Mouse (Mus musculus): ENCODE results near the gene Clec16a. TPM values are rescaled to one million over a fixed set of nuclear protein-coding genes. Genes with fewer than 3 reads are reported as not detected.

The Clec16a gene
- total and polyA plus RNA-seq, 3 experiments = 20.0 to 24.2 (median 20.5) TPM

DNA sequence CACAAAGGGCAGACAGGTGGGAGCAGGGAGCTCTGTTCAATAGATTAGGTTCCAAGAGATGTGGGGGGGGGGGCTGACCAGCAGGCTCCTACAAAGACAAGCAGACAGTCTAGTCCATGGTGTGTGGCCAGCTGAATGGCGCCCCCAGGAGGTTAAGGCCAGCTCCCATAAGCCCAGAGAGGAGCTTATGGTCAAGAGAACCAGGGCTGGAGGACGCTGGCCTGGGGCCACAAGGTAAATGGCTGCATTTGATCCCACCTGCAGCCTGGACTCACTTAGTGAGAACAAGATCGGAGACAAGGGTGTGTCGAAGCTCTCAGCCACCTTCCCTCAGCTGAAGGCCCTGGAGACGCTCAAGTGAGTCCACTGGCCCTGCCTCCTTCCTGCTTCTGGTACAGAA, 27.1 kb upstream of the Clec16a start:
- DNase-seq (ENCODE audit: extremely low read depth) = no peak
- Histone ChIP-seq H3K79me2 (replicated peaks; ENCODE audit: control insufficient read depth, extremely low read depth, insufficient read depth, poor library complexity, severe bottlenecking) (no peaks in the 10 kb centered on the region), H3K9me3 (replicated peaks; ENCODE audit: low read length) (no peaks in the 10 kb centered on the region), H3K4me3 (replicated peaks in 1 of 3; ENCODE audit: low read depth in 2 of 3, low read length in 2 of 3, poor library complexity in 1 of 3) (no peak overlapping the region), H3K27ac (ENCODE audit: insufficient read depth, low read depth) (no peak overlapping the region), H3K4me1 (ENCODE audit: control insufficient read depth in 1 of 2, insufficient read depth in 2 of 2) (peaks cover 15 to 83% of the 10 kb centered on the region in 2 experiments), H3K4me2 (ENCODE audit: insufficient read depth, low read depth, poor library complexity, severe bottlenecking) (no peak overlapping the region), H3K36me3 (replicated peaks in 1 of 2; ENCODE audit: control insufficient read depth in 1 of 2, insufficient read depth in 1 of 2, low read length in 1 of 2) (peaks cover 24 to 86% of the 10 kb centered on the region in 2 experiments), H3K27me3 (replicated peaks) (no peaks in the 10 kb centered on the region), H3K9ac (ENCODE audit: insufficient read depth, low read depth) (no peak overlapping the region)
- TF ChIP-seq SMC3 (IDR thresholded peaks at IDR 0.05; ENCODE audit: low read depth, low read length) (peak; percentile 62), ZKSCAN1 (IDR thresholded peaks at IDR 0.05; ENCODE audit: borderline replicate concordance, low read depth, low read length) (no peak), MAZ (IDR thresholded peaks at IDR 0.05; ENCODE audit: low read depth, low read length) (no peak), RAD21 (IDR thresholded peaks at IDR 0.05; ENCODE audit: low read depth, low read length) (peak; percentile 59), JUN (IDR thresholded peaks at IDR 0.05; ENCODE audit: insufficient read depth, low read depth, low read length) (no peak), CTCF (conservative IDR thresholded peaks at IDR 0.05 in 1 of 2, IDR thresholded peaks at IDR 0.05 in 1 of 2; ENCODE audit: low read depth in 2 of 2, low read length in 2 of 2) (peak in 1 of 2 experiments; percentile 65; a peak in 2 of 4 replicates)
- dilution Hi-C loops (cut with MboI; ENCODE audit: extremely low pct_ligation_motif_present, extremely low pct_unique_long_range_greater_than_20kb, low sequenced_read_pairs) = no loop called here
- in situ Hi-C loops (cut with MboI; ENCODE audit: low pct_ligation_motif_present, low pct_unique_long_range_greater_than_20kb, low sequenced_read_pairs) = loop anchor here (5.0 kb wide), 2 partner anchors 101 to 241 kb away; no protein-coding TSS in a partner anchor

DNA sequence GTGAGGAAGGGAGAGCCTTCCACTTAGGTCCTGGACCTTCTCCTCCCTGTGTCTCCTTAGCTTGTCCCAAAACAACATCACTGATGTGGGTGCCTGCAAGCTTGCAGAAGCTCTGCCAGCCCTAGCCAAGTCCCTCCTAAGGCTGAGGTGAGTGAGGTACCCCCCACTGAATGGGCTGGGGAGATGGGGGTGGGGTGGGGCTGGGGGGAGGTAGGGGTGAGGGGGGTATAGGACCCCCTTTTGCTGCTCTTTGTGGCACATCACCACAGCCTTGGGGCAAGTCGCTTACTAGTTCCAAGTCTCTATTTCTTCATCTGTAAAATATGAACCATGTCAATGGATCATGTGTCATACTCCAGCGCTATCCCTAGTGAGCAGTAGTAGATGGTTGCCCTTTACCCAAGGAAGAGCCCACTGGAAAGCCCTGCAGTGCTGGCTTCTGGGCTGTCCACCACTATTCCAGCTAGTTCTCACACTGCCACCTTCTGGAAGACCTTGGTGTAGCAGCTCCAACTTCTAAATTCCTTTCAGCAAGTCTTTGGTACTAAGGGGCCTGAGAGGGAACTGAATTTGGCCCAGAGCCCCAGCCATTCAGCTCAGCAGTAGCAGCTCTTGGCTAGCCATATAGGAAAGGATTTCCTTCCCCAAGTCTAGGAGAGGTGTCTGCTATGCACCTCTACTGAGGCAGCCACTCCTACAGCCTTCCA, 24.1 kb upstream of the Clec16a start:
- Histone ChIP-seq H3K4me1 (ENCODE audit: control insufficient read depth in 1 of 2, insufficient read depth in 2 of 2) (peaks cover 9 to 63% of the 10 kb centered on the region in 2 experiments), H3K4me2 (ENCODE audit: insufficient read depth, low read depth, poor library complexity, severe bottlenecking) (no peak overlapping the region), H3K9me3 (replicated peaks; ENCODE audit: low read length) (no peaks in the 10 kb centered on the region), H3K9ac (ENCODE audit: insufficient read depth, low read depth) (no peak overlapping the region), H3K79me2 (replicated peaks; ENCODE audit: control insufficient read depth, extremely low read depth, insufficient read depth, poor library complexity, severe bottlenecking) (no peaks in the 10 kb centered on the region), H3K36me3 (replicated peaks in 1 of 2; ENCODE audit: control insufficient read depth in 1 of 2, insufficient read depth in 1 of 2, low read length in 1 of 2) (peaks cover 28 to 92% of the 10 kb centered on the region in 2 experiments), H3K27ac (ENCODE audit: insufficient read depth, low read depth) (no peak overlapping the region), H3K4me3 (replicated peaks in 1 of 3; ENCODE audit: low read depth in 2 of 3, low read length in 2 of 3, poor library complexity in 1 of 3) (no peak overlapping the region), H3K27me3 (replicated peaks) (no peaks in the 10 kb centered on the region)
- peak; percentile 88 for DNase-seq (ENCODE audit: extremely low read depth)
- in situ Hi-C loops (cut with MboI; ENCODE audit: low pct_ligation_motif_present, low pct_unique_long_range_greater_than_20kb, low sequenced_read_pairs) = no loop called here
- TF ChIP-seq IRF4 (IDR thresholded peaks at IDR 0.05; ENCODE audit: low read depth, low read length) (0 out of 2 replicates have a peak, but pooled peaks have one; percentile 17), BHLHE40 (IDR thresholded peaks at IDR 0.05; ENCODE audit: low read depth, low read length) (no peak), MXI1 (IDR thresholded peaks at IDR 0.05; ENCODE audit: low read depth, low read length) (no peak), RAD21 (IDR thresholded peaks at IDR 0.05; ENCODE audit: low read depth, low read length) (peak; percentile 96), CTCF (conservative IDR thresholded peaks at IDR 0.05 in 1 of 2, IDR thresholded peaks at IDR 0.05 in 1 of 2; ENCODE audit: low read depth in 2 of 2, low read length in 2 of 2) (peak; percentile 87 to 96), ELF1 (IDR thresholded peaks at IDR 0.05; ENCODE audit: low read depth, low read length) (peak; percentile 5; the same call in 1 of the 2 replicates), PAX5 (IDR thresholded peaks at IDR 0.05; ENCODE audit: low read length) (no peak), TCF12 (IDR thresholded peaks at IDR 0.05; ENCODE audit: low read depth, low read length) (no peak), SMC3 (IDR thresholded peaks at IDR 0.05; ENCODE audit: low read depth, low read length) (peak; percentile 97), POLR2AphosphoS2 (IDR thresholded peaks at IDR 0.05; ENCODE audit: low read depth, low read length) (0 out of 2 replicates have a peak, but pooled peaks have one; percentile 26), NELFE (IDR thresholded peaks at IDR 0.05; ENCODE audit: low read depth, low read length) (peak; percentile 19; the same call in 1 of the 2 replicates), CHD1 (IDR thresholded peaks at IDR 0.05; ENCODE audit: low read depth, low read length) (no peak), ZC3H11A (IDR thresholded peaks at IDR 0.05; ENCODE audit: low read depth, low read length) (peak; percentile 81)
- dilution Hi-C loops (cut with MboI; ENCODE audit: extremely low pct_ligation_motif_present, extremely low pct_unique_long_range_greater_than_20kb, low sequenced_read_pairs) = no loop called here
